Mouse (Mus musculus): Measurements from ENCODE around the gene Trip12. TPM values are rescaled to one million over a fixed set of nuclear protein-coding genes. Genes with fewer than 3 reads are reported as not detected.

Trip12 gene
- total RNA-seq, 2 experiments from 2014 or later = 195 to 201 TPM

DNA sequence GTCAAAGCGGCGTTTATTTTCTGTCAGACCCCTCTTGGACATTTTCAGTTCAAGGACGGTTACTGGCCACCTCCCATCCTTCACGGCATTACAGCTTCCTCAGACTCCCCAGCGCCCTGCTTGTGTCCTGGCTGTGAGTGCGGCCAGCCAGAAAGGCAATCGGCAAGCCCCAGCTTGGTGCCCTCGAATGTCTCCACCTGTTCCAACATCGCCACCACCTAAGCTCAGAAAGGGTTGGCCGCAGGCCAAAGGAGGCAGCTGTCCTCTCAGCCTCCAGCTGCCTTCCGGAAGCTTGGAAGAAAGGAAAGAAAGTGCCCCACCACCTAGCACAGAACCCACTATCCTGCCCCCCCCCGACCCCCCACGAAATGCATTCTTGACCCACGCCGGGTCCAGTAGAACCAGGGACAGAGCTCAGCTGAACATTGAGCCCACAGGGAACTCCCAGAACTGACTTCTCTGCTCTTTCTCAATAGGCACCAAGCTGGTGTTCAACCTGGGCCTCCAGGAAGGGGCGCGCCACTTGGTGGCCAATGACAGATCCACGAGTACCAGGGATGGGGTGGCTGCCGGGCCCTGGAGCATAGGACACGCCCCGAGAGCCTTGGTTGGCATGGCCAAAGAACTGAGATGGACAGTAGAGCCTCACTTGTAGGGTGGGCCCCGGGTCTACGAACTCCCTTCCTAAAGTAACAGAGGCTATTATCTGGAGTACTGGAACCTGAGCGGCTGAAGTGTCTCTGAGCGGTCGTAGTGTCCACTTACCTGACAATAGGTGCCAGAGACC is 145.4 kb downstream of the Trip12 start:
- intact Hi-C loops (cut with DNase I) = no loop called here
- no peak for DNase-seq

- DNase-seq = no peak
- intact Hi-C loops (cut with DNase I) = no loop called here
Observed at GRCm38 (mm10) chr1:84677910-84678309, 162.4 kb downstream of the Trip12 start.

Small RNA genes lying within 50 kb of the gene (microRNA-seq; reads per million reads assigned to microRNA genes)
- 3.6 to 9.4 reads per million in 2 experiments for gene Mir5126

Other genes with a start within 250 kb of the Trip12 start
- under 1 TPM; 0.07 to 0.15 TPM for gene Dner, start 144.3 kb downstream of the Trip12 start, total RNA-seq (2021)
- gene Fbxo36, start 675 bp downstream of the Trip12 start, total RNA-seq (2021) = 1 to 10 TPM; 1.2 to 1.8 TPM
- gene Slc16a14, start 94.6 kb upstream of the Trip12 start, total RNA-seq (2021) = under 1 TPM; 0.38 to 0.51 TPM